Mouse (Mus musculus): Measurements from ENCODE around the gene Ddx55. TPM values are rescaled to one million over a fixed set of nuclear protein-coding genes. Genes with fewer than 3 reads are reported as not detected.

The Ddx55 gene
- polyA plus RNA-seq, 1 experiment from 2014 or later = 8.4 TPM

Other genes starting within 250 kb of the Ddx55 start
- gene Mphosph9, start 224.9 kb upstream of the Ddx55 start, polyA plus RNA-seq (2015; fragmentation: Nextera tagmentation; extraction: Ambion mirVana) = 8.7 and 10.5 TPM in 2 replicates
- gene 2810006K23Rik, start 224.8 kb upstream of the Ddx55 start, polyA plus RNA-seq (2015; fragmentation: Nextera tagmentation; extraction: Ambion mirVana) = 18.5 and 20.3 TPM in 2 replicates
- gene Cdk2ap1, start 189.8 kb upstream of the Ddx55 start, polyA plus RNA-seq (2015; fragmentation: Nextera tagmentation; extraction: Ambion mirVana) = 14.6 and 19.6 TPM in 2 replicates
- 57.9 and 61.1 TPM in 2 replicates for gene Sbno1, start 126.9 kb upstream of the Ddx55 start, polyA plus RNA-seq (2015; fragmentation: Nextera tagmentation; extraction: Ambion mirVana)
- 30.4 and 31.2 TPM in 2 replicates for gene Kmt5a, start 112.9 kb upstream of the Ddx55 start, polyA plus RNA-seq (2015; fragmentation: Nextera tagmentation; extraction: Ambion mirVana)
- 19.2 and 21.3 TPM in 2 replicates for gene Rilpl2, start 74.5 kb upstream of the Ddx55 start, polyA plus RNA-seq (2015; fragmentation: Nextera tagmentation; extraction: Ambion mirVana)
- gene Snrnp35, start 69.7 kb upstream of the Ddx55 start, polyA plus RNA-seq (2015; fragmentation: Nextera tagmentation; extraction: Ambion mirVana) = 23.2 and 24.1 TPM in 2 replicates
- gene Rilpl1, start 21.5 kb upstream of the Ddx55 start, polyA plus RNA-seq (2015; fragmentation: Nextera tagmentation; extraction: Ambion mirVana) = 27.7 and 28.2 TPM in 2 replicates
- 435 and 443 TPM in 2 replicates for gene Tmed2, start 12.2 kb upstream of the Ddx55 start, polyA plus RNA-seq (2015; fragmentation: Nextera tagmentation; extraction: Ambion mirVana)
- 53.3 and 62.2 TPM in 2 replicates for gene Eif2b1, start 26.3 kb downstream of the Ddx55 start, polyA plus RNA-seq (2015; fragmentation: Nextera tagmentation; extraction: Ambion mirVana)
- gene Gtf2h3, start 26.3 kb downstream of the Ddx55 start, polyA plus RNA-seq (2015; fragmentation: Nextera tagmentation; extraction: Ambion mirVana) = 34.3 TPM in 2 replicates
- gene Atp6v0a2, start 75.7 kb downstream of the Ddx55 start, polyA plus RNA-seq (2015; fragmentation: Nextera tagmentation; extraction: Ambion mirVana) = 32.3 and 33.4 TPM in 2 replicates
- gene Dnah10, start 172.2 kb downstream of the Ddx55 start, polyA plus RNA-seq (2015; fragmentation: Nextera tagmentation; extraction: Ambion mirVana) = 0.09 and 0.19 TPM in 2 replicates

All from heart, embryonic 16.5 days (tissue).